Mouse (Mus musculus): ENCODE measurements at regions not wholly inside any gene's neighbourhood (a gene's known extent, or its start where the extent isn't known, plus 50 kb on each side); places are given as distances from the start of the nearest gene placed in this dataset.

- no peak for TF ChIP-seq CTCF (IDR thresholded peaks at IDR 0.05; ENCODE audit: low read depth, low read length)
- TF ChIP-seq GATA2 (IDR thresholded peaks at IDR 0.05; ENCODE audit: borderline replicate concordance, low read depth, low read length), result no peak
- TF ChIP-seq GATA1 (IDR thresholded peaks at IDR 0.05; ENCODE audit: borderline replicate concordance, low read length), result no peak
- TF ChIP-seq POLR2AphosphoS5 (IDR thresholded peaks at IDR 0.05; ENCODE audit: insufficient replicate concordance, low read depth, low read length), result no peak
- TF ChIP-seq TAL1 (conservative IDR thresholded peaks at IDR 0.05; ENCODE audit: low read depth, low read length), result no peak
Observed at GRCm38 (mm10) chr12:80028301-80028700, 84.5 kb downstream of the Zfp36l1 start.
